Mouse (Mus musculus) bone marrow, adult 2 months (tissue): ENCODE results near the gene Pkp4. TPM values are rescaled to one million over a fixed set of nuclear protein-coding genes. Genes with fewer than 3 reads are reported as not detected.

Experiments
- H3K27ac ChIP-seq: fragments of 200-500 bp; 2 replicates; pipeline ENCODE4 v1.5.1; 2012; ENCODE audit warnings: low read depth, mild to moderate bottlenecking, control low read depth, inconsistent platforms, low read length; ENCODE audit not compliant: control insufficient read depth, poor library complexity, insufficient read depth
- H3K4me1 ChIP-seq: fragments of 200-500 bp; 2 replicates; pipeline ENCODE4 v1.6.1; 2011; ENCODE audit warnings: low read length; ENCODE audit not compliant: control insufficient read depth, insufficient read depth
- H3K4me3 ChIP-seq: fragments of 200-500 bp; replicated peaks from 2 replicates; pipeline ENCODE3; 2011; ENCODE audit warnings: mild to moderate bottlenecking, low read depth, low read length, control low read depth; ENCODE audit not compliant: control insufficient read depth
- CTCF ChIP-seq: fragments of 200-500 bp; IDR thresholded peaks from 2 replicates; pipeline ENCODE4 v1.5.1; 2011; ENCODE audit warnings: low read length, control low read depth; ENCODE audit not compliant: control insufficient read depth, insufficient read depth
- POLR2A ChIP-seq: fragments of 200-500 bp; IDR thresholded peaks from 2 replicates; pipeline ENCODE4 v1.6.1; 2011; ENCODE audit warnings: low read depth, mild to moderate bottlenecking, control low read depth, low read length, borderline replicate concordance; ENCODE audit not compliant: control insufficient read depth
- WGBS: fragments of 180-500 bp; shearing (Covaris S2); methylation state at CpG from one replicate; pipeline ENCODE4 v1.1.7; 2018; 5-methylcytosine and 5-hydroxymethylcytosine counted together
- polyA plus RNA-seq: library from polyadenylated mRNA; stranded (reverse); fragments of >200 nt; gene quantifications from 2 replicates; pipeline ENCODE4 v1.2.4, GENCODE M21; 2011; ENCODE audit warnings: low replicate concordance; ENCODE audit not compliant: missing spikeins, insufficient read depth, insufficient read length

Pkp4 gene
- polyA plus RNA-seq, 1 experiment, result 14.8 TPM

DNA sequence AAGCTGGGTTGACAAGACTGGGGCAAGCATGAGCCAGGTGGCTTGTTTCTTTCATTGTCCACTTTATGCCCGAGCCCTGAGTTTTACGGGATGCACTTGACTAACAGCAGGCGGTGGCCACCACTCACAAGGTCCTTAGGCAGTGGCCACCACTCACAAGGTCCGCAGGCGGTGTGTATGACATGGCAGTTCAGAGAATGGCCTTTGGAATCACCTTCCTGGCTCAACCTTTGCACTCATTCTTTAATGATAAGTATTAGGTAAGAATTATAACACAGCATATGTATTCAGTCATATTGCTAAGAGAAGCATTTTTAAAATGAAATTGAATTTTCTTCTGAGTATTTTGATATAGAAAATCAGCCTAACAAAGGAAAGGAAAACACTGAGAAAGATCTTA is 73.3 kb downstream of the Pkp4 start:
- no peak overlapping the region for H3K4me3 ChIP-seq
- no peaks in the 10 kb centered on the region for H3K4me1 ChIP-seq
- H3K27ac ChIP-seq, result no peak overlapping the region
- WGBS, result 85% methylated on average over 5 of the region's 5 CpGs
- TF ChIP-seq CTCF (no peak), POLR2A (no peak)

- no peak overlapping the region for H3K27ac ChIP-seq
- H3K4me1 ChIP-seq, result no peaks in the 10 kb centered on the region
- TF ChIP-seq CTCF, result no peak
- no peak for TF ChIP-seq POLR2A
- WGBS, result 81% methylated on average over 5 of the region's 5 CpGs
- H3K4me3 ChIP-seq, result no peak overlapping the region
Observed at GRCm38 (mm10) chr2:59234537-59234936, 73.9 kb downstream of the Pkp4 start.

GRCm38 (mm10) chr2:59239841-59240395 is 79.3 kb downstream of the Pkp4 start:
- Histone ChIP-seq H3K27ac (no peak overlapping the region), H3K4me3 (no peak overlapping the region), H3K4me1 (no peaks in the 10 kb centered on the region; the same call in 1 of the 2 replicates)
- TF ChIP-seq CTCF (no peak), POLR2A (no peak)
- WGBS, result 83% methylated on average over 10 of the region's 10 CpGs

DNA sequence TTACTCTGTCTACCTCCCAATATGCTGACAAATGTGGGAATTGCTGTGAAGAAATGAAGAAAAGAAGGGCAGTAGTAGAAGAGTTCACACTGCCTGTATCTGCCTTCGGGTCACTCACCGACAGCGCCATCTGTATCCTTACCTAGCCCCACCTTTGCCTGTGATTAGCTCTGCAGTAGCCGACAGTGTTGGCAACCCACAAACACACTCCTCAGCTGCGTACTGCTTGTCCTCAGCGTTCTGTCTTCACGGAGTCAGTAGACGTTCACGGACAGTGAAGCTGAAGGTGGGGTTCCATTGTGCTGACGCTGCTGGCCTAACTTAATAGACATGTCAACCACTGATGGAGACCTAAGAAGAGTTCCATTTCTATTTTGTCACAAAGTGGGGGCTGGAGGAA is 81.5 kb downstream of the Pkp4 start:
- TF ChIP-seq POLR2A (no peak), CTCF (no peak)
- no peaks in the 10 kb centered on the region; the same call in 1 of the 2 replicates for H3K4me1 ChIP-seq
- H3K27ac ChIP-seq, result no peak overlapping the region
- WGBS, result 91% methylated on average over 10 of the region's 10 CpGs
- no peak overlapping the region for H3K4me3 ChIP-seq

DNA sequence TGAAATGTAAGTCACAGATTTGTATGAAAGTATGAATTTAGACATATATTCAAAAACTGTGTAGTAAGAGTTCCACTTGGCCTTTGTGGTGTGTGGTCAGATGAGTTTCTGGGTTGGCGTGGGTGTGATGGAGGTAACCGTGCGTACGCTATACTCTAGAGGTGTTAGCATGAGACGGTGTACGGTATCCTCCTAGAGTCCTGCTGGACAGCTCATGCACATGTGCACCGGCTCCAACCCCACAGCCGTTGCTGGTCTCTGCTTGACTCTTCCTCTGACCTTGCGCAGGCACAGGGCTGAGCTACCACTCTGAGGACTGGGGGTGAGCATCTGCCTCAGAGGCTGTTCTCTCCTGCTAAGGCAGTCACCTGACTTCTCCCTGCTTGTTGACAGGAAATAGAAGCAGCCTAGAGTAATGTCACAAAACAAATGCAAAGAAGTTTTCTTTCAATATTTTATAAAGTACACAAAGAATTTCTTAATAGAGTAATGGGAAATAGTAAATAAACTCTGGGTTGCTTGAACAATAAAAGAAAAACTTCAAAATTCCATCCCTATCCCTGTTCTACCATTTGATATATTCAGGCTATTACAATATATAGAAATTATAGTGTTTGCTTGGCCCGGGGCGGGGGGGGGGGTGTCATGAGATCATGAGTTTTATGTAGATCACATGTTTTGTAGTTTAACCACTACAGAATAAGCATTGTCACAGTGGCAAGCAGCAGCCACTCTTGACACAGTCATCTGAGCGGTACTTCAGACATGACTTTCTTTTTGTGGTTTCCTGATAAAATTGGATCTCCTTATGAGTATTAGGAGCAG is 83.8 kb downstream of the Pkp4 start:
- TF ChIP-seq POLR2A (no peak), CTCF (no peak)
- WGBS, result 73% methylated on average over 12 of the region's 12 CpGs
- Histone ChIP-seq H3K4me3 (no peak overlapping the region), H3K27ac (no peak overlapping the region), H3K4me1 (no peaks in the 10 kb centered on the region; the same call in 1 of the 2 replicates)

DNA sequence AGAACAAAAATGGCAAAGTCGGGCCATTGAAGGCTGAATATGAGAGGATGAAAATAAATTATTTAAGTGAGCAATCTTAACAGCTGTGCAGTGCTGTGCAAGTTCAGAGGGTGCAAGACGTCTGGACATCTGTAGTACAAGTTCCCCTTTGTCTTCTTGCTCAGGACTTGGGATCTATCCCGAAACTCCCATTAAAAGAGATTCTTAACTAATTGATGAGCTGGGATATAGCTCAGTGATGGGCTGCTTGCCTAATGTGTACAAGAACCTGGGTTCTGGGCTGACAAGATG is 84.4 kb downstream of the Pkp4 start:
- 38% methylated on average over 3 of the region's 3 CpGs for WGBS
- no peak overlapping the region for H3K27ac ChIP-seq
- no peaks in the 10 kb centered on the region; the same call in 1 of the 2 replicates for H3K4me1 ChIP-seq
- no peak for TF ChIP-seq CTCF
- no peak for TF ChIP-seq POLR2A
- H3K4me3 ChIP-seq, result no peak overlapping the region

- Histone ChIP-seq H3K27ac (no peak overlapping the region), H3K4me3 (no peak overlapping the region), H3K4me1 (no peaks in the 10 kb centered on the region)
- no peak for TF ChIP-seq CTCF
- TF ChIP-seq POLR2A, result no peak
- 88% methylated on average over 3 of the region's 3 CpGs for WGBS
Observed at GRCm38 (mm10) chr2:59248806-59249205, 88.2 kb downstream of the Pkp4 start.

DNA sequence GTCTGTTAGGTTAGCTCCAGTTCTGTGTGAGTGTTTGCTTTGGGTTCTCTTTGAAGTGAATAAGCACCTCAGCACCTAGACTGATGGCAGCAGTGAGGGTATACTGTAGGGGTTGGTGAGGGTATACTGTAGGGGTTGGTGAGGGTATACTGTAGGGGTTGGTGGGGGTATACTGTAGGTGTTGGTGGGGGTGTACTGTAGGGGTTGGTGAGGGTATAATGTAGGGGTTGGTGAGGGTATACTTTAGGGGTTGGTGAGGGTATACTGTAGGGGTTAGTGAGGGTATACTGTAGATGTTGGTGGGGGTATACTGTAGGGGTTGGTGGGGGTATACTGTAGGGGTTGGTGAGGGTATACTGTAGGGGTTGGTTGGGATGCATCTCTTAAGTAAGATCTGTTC is 92.2 kb downstream of the Pkp4 start:
- Histone ChIP-seq H3K4me3 (no peak overlapping the region), H3K4me1 (no peaks in the 10 kb centered on the region), H3K27ac (no peak overlapping the region)
- TF ChIP-seq CTCF (no peak), POLR2A (no peak)

DNA sequence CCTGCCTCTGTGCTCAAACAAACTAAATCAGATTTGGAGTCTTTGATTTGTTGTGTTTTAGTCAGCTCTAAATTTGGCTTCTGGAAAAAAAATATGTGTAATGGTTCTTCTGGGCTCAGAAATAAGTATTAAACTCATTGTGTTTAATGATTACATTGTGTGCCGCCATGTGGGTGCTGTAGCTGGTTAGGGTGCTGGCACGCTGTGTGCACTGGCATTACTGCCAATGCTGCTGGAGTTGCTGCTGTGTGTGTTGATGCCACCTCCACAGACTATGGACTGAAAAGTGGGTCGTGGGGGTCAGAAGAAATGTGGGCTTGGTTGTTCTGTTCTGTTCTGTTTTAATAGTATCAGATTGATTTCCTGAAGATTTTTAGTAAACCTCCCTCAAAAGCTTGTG is 92.8 kb downstream of the Pkp4 start:
- H3K4me1 ChIP-seq, result no peaks in the 10 kb centered on the region
- TF ChIP-seq POLR2A (no peak), CTCF (no peak)
- no peak overlapping the region for H3K27ac ChIP-seq
- H3K4me3 ChIP-seq, result no peak overlapping the region
- 79% methylated on average over 3 of the region's 3 CpGs for WGBS
